Mouse (Mus musculus) midbrain, postnatal 0 days (tissue): ENCODE data around the gene Letm1. TPM values are rescaled to one million over a fixed set of nuclear protein-coding genes. Genes with fewer than 3 reads are reported as not detected.
A peak's percentile ranks its signal among the peaks of the same experiment; 100 is the strongest.

ENCODE experiments used
- ATAC-seq: fragments of 200-750 bp; cut with Nextera tagmentation; 2 replicates; pipeline ENCODE4 v1.8.0; 2017; ENCODE audit warnings: moderate number of reproducible peaks, mild to moderate bottlenecking, moderate TSS enrichment, moderate library complexity; ENCODE audit not compliant: low FRiP score
- DNase-seq: peaks from one replicate; pipeline ENCODE4 v3.0.0-alpha.2; 2015; ENCODE audit warnings: low spot score
- H3K27ac ChIP-seq: fragments of 300-500 bp; sonication (generic); 2 replicates; pipeline ENCODE4 v1.5.1; 2014; ENCODE audit warnings: low read depth, mild to moderate bottlenecking, low read length, mixed read lengths
- H3K27me3 ChIP-seq: fragments of 300-500 bp; sonication (generic); 2 replicates; pipeline ENCODE4 v1.6.1; 2014; ENCODE audit warnings: low read length, control low read depth, mixed read lengths; ENCODE audit not compliant: insufficient read depth
- H3K36me3 ChIP-seq: fragments of 300-500 bp; sonication (generic); 2 replicates; pipeline ENCODE4 v1.6.1; 2014; ENCODE audit warnings: low read length, control low read depth, mixed read lengths; ENCODE audit not compliant: insufficient read depth
- H3K4me1 ChIP-seq: fragments of 300-500 bp; sonication (generic); 2 replicates; pipeline ENCODE4 v1.6.1; 2014; ENCODE audit warnings: mild to moderate bottlenecking, control low read depth, antibody characterized with exemption, low read length, mixed read lengths; ENCODE audit not compliant: insufficient read depth
- H3K4me2 ChIP-seq: fragments of 300-500 bp; sonication (generic); 2 replicates; pipeline ENCODE4 v1.6.1; 2014; ENCODE audit warnings: low read depth, mild to moderate bottlenecking, low read length, mixed read lengths; ENCODE audit not compliant: poor library complexity, severe bottlenecking
- H3K4me3 ChIP-seq: fragments of 300-500 bp; sonication (generic); 2 replicates; pipeline ENCODE4 v1.5.1; 2014; ENCODE audit warnings: low read depth, mild to moderate bottlenecking, low read length, moderate library complexity
- H3K9ac ChIP-seq: fragments of 300-500 bp; sonication (generic); replicated peaks from 2 replicates; pipeline ENCODE4 v1.6.1; 2014; ENCODE audit warnings: mild to moderate bottlenecking, low read length, moderate library complexity, mixed read lengths; ENCODE audit not compliant: poor library complexity, severe bottlenecking
- H3K9me3 ChIP-seq: fragments of 300-500 bp; sonication (generic); 2 replicates; pipeline ENCODE4 v1.6.1; 2016; ENCODE audit warnings: low read length, control low read depth
- CTCF ChIP-seq: IDR thresholded peaks from 2 replicates; pipeline ENCODE4 v1.5.1; 2016; ENCODE audit warnings: antibody characterized with exemption, mild to moderate bottlenecking
- WGBS: fragments of 180-500 bp; shearing (Covaris S2); extraction: QIAGEN DNeasy Blood & Tissue Kit; methylation state at CpG from one replicate; pipeline ENCODE4 v1.1.7; 2014; 5-methylcytosine and 5-hydroxymethylcytosine counted together
- polyA plus RNA-seq: library from polyadenylated mRNA; unstranded; fragments of >200 nt; fragmentation: Nextera tagmentation; extraction: Ambion mirVana; gene quantifications from 2 replicates; pipeline ENCODE4 v1.2.1, GENCODE M21; 2015
- total RNA-seq: library from RNA; depleted of rRNA; stranded (reverse); fragments of >200 nt; gene quantifications from 2 replicates; pipeline ENCODE4 v1.2.3, GENCODE M21; 2014

Gene Letm1
- total and polyA plus RNA-seq, 2 experiments from 2014 or later, result 61.7 to 78.2 TPM

DNA sequence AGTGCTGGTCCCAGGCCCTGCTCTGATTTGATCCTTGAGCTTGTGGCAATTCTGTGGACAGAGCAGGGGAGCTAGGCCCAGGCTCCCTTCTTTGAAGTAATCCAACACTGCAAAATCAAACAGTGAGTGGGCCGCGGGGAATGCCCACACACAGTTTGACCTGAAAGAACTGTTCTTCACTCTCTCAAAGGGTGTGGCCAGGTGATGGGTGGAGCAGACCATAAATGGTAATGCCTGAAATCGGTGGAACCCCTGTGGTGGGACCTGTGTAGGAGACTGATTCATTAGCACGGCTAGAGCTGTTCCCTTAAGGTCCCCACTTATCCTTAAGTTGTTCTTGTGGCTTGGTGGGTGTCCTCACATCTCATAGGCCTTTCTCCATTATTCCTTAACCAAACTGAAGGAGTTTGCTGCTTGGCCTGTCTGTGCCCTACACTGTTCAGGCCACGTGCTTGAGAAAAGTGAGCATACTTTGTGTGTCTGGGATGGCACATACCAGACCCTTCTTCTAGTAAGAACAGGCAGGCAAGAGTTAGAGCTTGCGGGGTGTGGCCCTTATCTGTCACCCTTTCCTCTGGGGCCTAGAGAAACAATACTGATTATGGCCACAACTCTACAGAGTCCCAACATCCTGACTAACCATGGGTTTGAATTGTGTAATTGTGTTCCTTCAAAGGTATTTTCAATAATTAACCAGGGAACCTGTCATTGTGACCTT lies 33.5 kb upstream of the Letm1 start:
- Histone ChIP-seq H3K4me2 (no peak overlapping the region), H3K4me3 (no peak overlapping the region), H3K9ac (no peak overlapping the region), H3K36me3 (no peaks in the 10 kb centered on the region), H3K27me3 (no peaks in the 10 kb centered on the region), H3K9me3 (no peaks in the 10 kb centered on the region), H3K4me1 (no peaks in the 10 kb centered on the region), H3K27ac (no peak overlapping the region)
- TF ChIP-seq CTCF, result no peak
- DNase-seq (no peak), ATAC-seq (no peak)
- 87% methylated on average over 6 of the region's 6 CpGs for WGBS

GRCm38 (mm10) chr5:33811519-33811918 lies 28.9 kb upstream of the Letm1 start:
- H3K27ac ChIP-seq, result no peak overlapping the region
- ATAC-seq (no peak), DNase-seq (no peak)
- H3K4me3 ChIP-seq, result no peak overlapping the region
- no peaks in the 10 kb centered on the region for H3K4me1 ChIP-seq
- no peaks in the 10 kb centered on the region for H3K27me3 ChIP-seq
- no peak overlapping the region for H3K4me2 ChIP-seq
- TF ChIP-seq CTCF, result 0 out of 2 replicates have a peak, but pooled peaks have one; percentile 18
- no peaks in the 10 kb centered on the region for H3K9me3 ChIP-seq
- H3K9ac ChIP-seq, result no peak overlapping the region
- no peaks in the 10 kb centered on the region for H3K36me3 ChIP-seq
- WGBS, result 88% methylated on average over 4 of the region's 4 CpGs

- no peak for DNase-seq
- H3K27me3 ChIP-seq, result no peaks in the 10 kb centered on the region
- no peaks in the 10 kb centered on the region for H3K36me3 ChIP-seq
- no peaks in the 10 kb centered on the region for H3K4me1 ChIP-seq
- no peak for ATAC-seq
- H3K4me3 ChIP-seq, result no peak overlapping the region
- TF ChIP-seq CTCF, result no peak
- H3K27ac ChIP-seq, result no peak overlapping the region
- H3K9me3 ChIP-seq, result 0 out of 2 replicates have a peak, but pooled peaks cover 7% of the 10 kb centered on the region
- no peak overlapping the region for H3K4me2 ChIP-seq
- no peak overlapping the region for H3K9ac ChIP-seq
- 91% methylated on average over 2 of the region's 2 CpGs for WGBS
These were observed 20.7 kb upstream of the Letm1 start for GRCm38 (mm10) chr5:33803337-33803736.

- H3K27ac ChIP-seq, result no peak overlapping the region
- no peak for ATAC-seq
- 78% methylated on average over 5 of the region's 5 CpGs for WGBS
These were observed 9.5 kb upstream of the Letm1 start for GRCm38 (mm10) chr5:33791912-33792643.

GRCm38 (mm10) chr5:33782999-33783390 lies 378 bp upstream of the Letm1 start:
- DNase-seq, result no peak
- peak; percentile 79 for ATAC-seq
- peak overlapping the region; percentile 84 for H3K4me2 ChIP-seq
- TF ChIP-seq CTCF, result no peak
- H3K27me3 ChIP-seq, result no peaks in the 10 kb centered on the region
- 0 out of 2 replicates have a peak, but pooled peaks cover 5% of the 10 kb centered on the region for H3K4me1 ChIP-seq
- WGBS, result 8% methylated on average over 6 of the region's 6 CpGs
- H3K9ac ChIP-seq, result peak overlapping the region; percentile 90
- no peaks in the 10 kb centered on the region for H3K9me3 ChIP-seq
- H3K4me3 ChIP-seq, result peak overlapping the region; percentile 87
- peak overlapping the region; percentile 84; the same call in 1 of the 2 replicates for H3K27ac ChIP-seq
- no peaks in the 10 kb centered on the region for H3K36me3 ChIP-seq

More at GRCm38 (mm10) chr5:33791912-33792643, 9.5 kb upstream of the Letm1 start:
- no peaks in the 10 kb centered on the region for H3K27me3 ChIP-seq
- DNase-seq, result no peak
- H3K9ac ChIP-seq, result no peak overlapping the region
- H3K4me1 ChIP-seq, result no peaks in the 10 kb centered on the region
- no peak overlapping the region for H3K4me3 ChIP-seq
- H3K36me3 ChIP-seq, result no peaks in the 10 kb centered on the region
- H3K4me2 ChIP-seq, result no peak overlapping the region
- no peak for TF ChIP-seq CTCF
- no peaks in the 10 kb centered on the region; the same call in 1 of the 2 replicates for H3K9me3 ChIP-seq

- Histone ChIP-seq H3K4me3 (peak overlapping the region; percentile 87), H3K4me2 (peak overlapping the region; percentile 84), H3K36me3 (peaks cover 10% of the 10 kb centered on the region), H3K9me3 (no peaks in the 10 kb centered on the region), H3K27ac (peak overlapping the region; percentile 84), H3K9ac (peak overlapping the region; percentile 90), H3K27me3 (no peaks in the 10 kb centered on the region), H3K4me1 (0 out of 2 replicates have a peak, but pooled peaks cover 5% of the 10 kb centered on the region)
- no peak for ATAC-seq
- TF ChIP-seq CTCF, result no peak
- no peak for DNase-seq
- WGBS, result 5% methylated on average over 11 of the region's 11 CpGs
These were observed 663 bp downstream of the Letm1 start for GRCm38 (mm10) chr5:33781964-33782344.
